Mouse (Mus musculus) embryonic fibroblast, embryonic 13.5 days (primary cell): ENCODE results near the gene Gm20683.
A peak's percentile ranks its signal among the peaks of the same experiment; 100 is the strongest.

Source experiments
- CTCF ChIP-seq: IDR thresholded peaks from 2 replicates; pipeline ENCODE4 v1.5.1; 2011; ENCODE audit warnings: mild to moderate bottlenecking, control low read depth, low read length, moderate library complexity, borderline replicate concordance; ENCODE audit not compliant: insufficient read depth
- POLR2A ChIP-seq: IDR thresholded peaks from 2 replicates; pipeline ENCODE4 v1.6.1; 2011; ENCODE audit warnings: low read depth, mild to moderate bottlenecking, control low read depth, low read length, moderate library complexity

- TF ChIP-seq CTCF, result no peak
- peak; percentile 51 for TF ChIP-seq POLR2A
These were observed 27.1 kb upstream of the Gm20683 start, which contains the start of gene Mcrip2 for GRCm38 (mm10) chr17:25868601-25869191.
